Mouse (Mus musculus) forebrain, embryonic 15.5 days (tissue): ENCODE results near the gene 1700017N19Rik. TPM values are rescaled to one million over a fixed set of nuclear protein-coding genes. Genes with fewer than 3 reads are reported as not detected.
A peak's percentile ranks its signal among the peaks of the same experiment; 100 is the strongest.
"Not testable (repeated sequence)": the region's sequence is repeated elsewhere in the genome, so short reads cannot be mapped to it uniquely, and the experiment has no call there.

ENCODE experiments used
- ATAC-seq: fragments of 200-750 bp; cut with Nextera tagmentation; replicated peaks from 2 replicates; pipeline ENCODE4 v1.8.0; 2017; ENCODE audit warnings: mild to moderate bottlenecking, moderate TSS enrichment, moderate library complexity
- H3K27ac ChIP-seq: fragments of 300-500 bp; sonication (generic); replicated peaks from 2 replicates; pipeline ENCODE4 v1.5.1; 2015; ENCODE audit warnings: mild to moderate bottlenecking, inconsistent platforms
- H3K27me3 ChIP-seq: fragments of 300-500 bp; sonication (generic); 2 replicates; pipeline ENCODE4 v1.6.1; 2015; ENCODE audit warnings: inconsistent platforms
- H3K36me3 ChIP-seq: fragments of 300-500 bp; sonication (generic); 2 replicates; pipeline ENCODE4 v1.6.1; 2015; ENCODE audit warnings: mild to moderate bottlenecking, inconsistent platforms
- H3K4me1 ChIP-seq: fragments of 300-500 bp; sonication (generic); 2 replicates; pipeline ENCODE4 v1.6.1; 2015; ENCODE audit warnings: inconsistent platforms
- H3K4me2 ChIP-seq: fragments of 300-500 bp; sonication (generic); replicated peaks from 2 replicates; pipeline ENCODE4 v1.6.1; 2015; ENCODE audit warnings: mild to moderate bottlenecking, inconsistent platforms
- H3K4me3 ChIP-seq: fragments of 300-500 bp; sonication (generic); 2 replicates; pipeline ENCODE4 v1.5.1; 2015; ENCODE audit warnings: mild to moderate bottlenecking, inconsistent platforms
- H3K9ac ChIP-seq: fragments of 300-500 bp; sonication (generic); replicated peaks from 2 replicates; pipeline ENCODE4 v1.6.1; 2015; ENCODE audit warnings: mild to moderate bottlenecking, inconsistent platforms
- H3K9me3 ChIP-seq: fragments of 300-500 bp; sonication (generic); 2 replicates; pipeline ENCODE4 v1.6.1; 2016; ENCODE audit warnings: inconsistent platforms
- WGBS: fragments of 180-500 bp; shearing (Covaris S2); methylation state at CpG from one replicate; pipeline ENCODE4 v1.1.7; 2015; ENCODE audit warnings: mixed read lengths; 5-methylcytosine and 5-hydroxymethylcytosine counted together
- polyA plus RNA-seq: library from polyadenylated mRNA; unstranded; fragments of >200 nt; fragmentation: Nextera tagmentation; extraction: Ambion mirVana; gene quantifications from 2 replicates; pipeline ENCODE4 v1.2.1, GENCODE M21; 2015

Gene 1700017N19Rik
- polyA plus RNA-seq: not detected in 2 replicates

DNA sequence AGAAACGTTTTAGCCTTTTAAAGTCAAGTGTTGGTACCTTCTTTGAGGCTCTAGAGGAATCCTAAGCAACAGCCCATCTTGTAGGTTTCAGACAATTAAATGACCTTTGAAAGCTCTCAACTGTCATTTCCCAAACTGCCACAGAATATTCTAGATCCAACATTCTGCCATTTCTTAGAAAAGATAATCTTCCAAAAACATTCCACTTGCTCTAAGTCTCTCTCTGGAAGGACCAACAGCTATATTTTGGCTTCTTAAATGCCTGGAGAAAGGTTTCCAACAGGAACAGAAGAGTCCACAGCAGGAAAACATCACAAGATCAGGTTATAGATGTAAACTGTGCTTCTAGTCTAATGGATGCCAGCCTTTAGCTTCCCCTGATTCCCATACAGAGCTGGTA, at the start of gene 1700017N19Rik, which contains the start of gene 4930430F08Rik:
Gene 1700017N19Rik, plus strand, starts transcription at position 162 of the 400 bp plus-strand sequence.
Gene 4930430F08Rik, minus strand, starts transcription at position 101 of the 400 bp plus-strand sequence.
- Histone ChIP-seq H3K27me3 (no peaks in the 10 kb centered on the region), H3K4me1 (peaks cover 5% of the 10 kb centered on the region; the same call in 1 of the 2 replicates), H3K36me3 (no peaks in the 10 kb centered on the region), H3K4me3 (peak within 1 kb of the TSS; percentile 92), H3K4me2 (peak within 1 kb of the TSS; percentile 70), H3K27ac (no peak within 1 kb of the TSS), H3K9ac (no peak within 1 kb of the TSS), H3K9me3 (no peaks in the 10 kb centered on the region)
- ATAC-seq: no peak
- WGBS: 69% methylated on average over 1 of the region's 1 CpGs

DNA sequence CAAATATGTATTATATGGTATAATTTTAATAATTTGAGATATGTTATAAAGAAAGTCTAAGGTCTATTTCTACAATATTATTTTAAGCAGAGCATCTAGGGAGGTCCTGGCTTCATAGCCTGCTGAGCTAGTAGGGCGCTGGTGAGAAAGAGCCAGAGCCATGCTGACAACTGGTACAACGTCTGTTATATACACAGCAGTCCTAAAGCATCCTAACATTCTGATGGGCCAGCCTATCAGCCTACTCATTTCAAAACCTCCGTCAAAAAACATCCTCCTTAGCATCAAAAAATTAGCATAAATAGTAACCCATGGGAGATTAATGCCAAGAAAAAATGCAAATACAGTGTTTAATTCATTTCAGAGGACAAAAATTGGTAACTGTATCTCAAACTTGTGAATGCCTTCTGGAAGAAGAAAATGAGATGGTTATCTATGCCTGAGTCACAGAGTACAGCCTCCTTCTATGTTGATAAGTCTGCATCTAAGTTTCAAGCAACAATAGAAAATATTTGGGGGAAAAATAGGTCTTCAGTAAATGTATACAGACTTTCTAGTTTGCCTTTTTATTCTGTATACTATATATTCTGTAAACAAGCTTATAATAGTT, 33.6 kb upstream of the 1700017N19Rik start:
- H3K4me2 ChIP-seq: no peak overlapping the region
- H3K9ac ChIP-seq: no peak overlapping the region
- no peaks in the 10 kb centered on the region for H3K27me3 ChIP-seq
- H3K4me3 ChIP-seq: no peak overlapping the region
- WGBS: 55% methylated on average over 3 of the region's 3 CpGs
- H3K9me3 ChIP-seq: no peaks in the 10 kb centered on the region
- peaks cover 9% of the 10 kb centered on the region for H3K36me3 ChIP-seq
- peak; percentile 76 for ATAC-seq
- H3K27ac ChIP-seq: no peak overlapping the region
- H3K4me1 ChIP-seq: no peaks in the 10 kb centered on the region

DNA sequence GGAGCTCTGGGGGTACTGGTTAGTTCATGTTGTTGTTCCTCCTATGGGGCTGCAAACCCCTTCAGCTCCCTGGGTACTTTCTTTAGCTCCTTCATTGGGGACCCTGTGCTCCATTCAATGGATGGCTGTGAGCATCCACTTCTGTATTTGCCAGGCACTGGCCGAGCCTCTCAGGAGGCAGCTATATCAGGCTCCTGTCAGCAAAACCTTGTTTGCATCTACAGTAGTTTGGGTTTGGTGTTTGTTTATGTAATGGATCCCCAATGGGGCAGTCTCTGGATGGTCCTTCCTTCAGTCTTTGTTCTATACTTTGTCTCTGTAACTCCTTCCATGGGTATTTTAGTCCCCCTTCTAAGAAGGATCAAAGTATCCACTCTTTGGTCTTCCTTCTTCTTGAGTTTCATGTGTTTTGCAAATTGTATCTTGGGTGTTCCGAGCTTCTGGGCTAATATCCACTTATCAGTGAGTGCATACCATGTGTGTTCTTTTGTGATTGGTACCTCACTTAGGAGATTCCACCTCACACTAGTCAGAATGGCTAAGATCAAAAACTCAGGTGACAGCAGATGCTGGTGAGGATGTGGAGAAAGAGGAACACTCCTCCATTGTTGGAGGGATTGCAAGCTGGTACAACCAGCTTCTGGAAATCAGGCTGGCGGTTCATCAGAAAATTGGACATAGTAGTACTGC, 29.9 kb upstream of the 1700017N19Rik start:
- H3K27me3 ChIP-seq, H3K4me2 ChIP-seq, H3K4me3 ChIP-seq, ATAC-seq, H3K9ac ChIP-seq, H3K27ac ChIP-seq, H3K4me1 ChIP-seq, H3K9me3 ChIP-seq: not testable (repeated sequence)
- 96% methylated on average over 3 of the region's 3 CpGs for WGBS
- peaks cover 20% of the 10 kb centered on the region for H3K36me3 ChIP-seq

DNA sequence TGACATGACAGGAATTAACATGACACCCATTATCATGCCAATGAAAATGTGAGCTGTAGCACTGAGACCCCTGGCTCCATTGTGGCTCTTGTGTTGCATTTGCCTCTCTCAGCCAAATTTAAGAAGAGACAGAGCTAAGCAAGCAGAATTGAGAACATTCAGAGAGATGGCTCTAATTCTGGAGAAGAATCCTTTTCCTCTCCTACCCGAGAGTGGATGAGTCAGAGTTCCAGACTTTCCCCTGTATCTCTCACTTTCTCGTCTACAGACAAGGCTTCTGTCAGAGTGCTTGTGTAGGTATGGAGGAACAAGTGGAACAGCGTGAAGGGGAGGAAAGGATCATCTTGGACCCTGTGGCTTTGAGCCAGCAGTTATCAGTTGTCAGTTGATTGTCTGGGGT, 26.2 kb upstream of the 1700017N19Rik start:
- Histone ChIP-seq H3K27me3 (no peaks in the 10 kb centered on the region), H3K4me3 (no peak overlapping the region), H3K36me3 (peaks cover 22% of the 10 kb centered on the region), H3K9ac (no peak overlapping the region), H3K4me2 (no peak overlapping the region), H3K9me3 (no peaks in the 10 kb centered on the region), H3K27ac (no peak overlapping the region), H3K4me1 (no peaks in the 10 kb centered on the region)
- WGBS: 83% methylated on average over 3 of the region's 3 CpGs
- ATAC-seq: no peak

- H3K36me3 ChIP-seq: peaks cover 43% of the 10 kb centered on the region
- H3K9me3 ChIP-seq: no peaks in the 10 kb centered on the region
- H3K27ac ChIP-seq: no peak overlapping the region
- ATAC-seq: no peak
- H3K27me3 ChIP-seq: no peaks in the 10 kb centered on the region
- WGBS: 93% methylated on average over 3 of the region's 3 CpGs
- no peak overlapping the region for H3K4me2 ChIP-seq
- H3K4me3 ChIP-seq: no peak overlapping the region
- H3K9ac ChIP-seq: no peak overlapping the region
- H3K4me1 ChIP-seq: no peaks in the 10 kb centered on the region
These were observed 18.6 kb upstream of the 1700017N19Rik start for GRCm38 (mm10) chr10:100571707-100572106.

- no peak overlapping the region for H3K27ac ChIP-seq
- H3K27me3 ChIP-seq: no peaks in the 10 kb centered on the region
- no peaks in the 10 kb centered on the region for H3K9me3 ChIP-seq
- peaks cover 41% of the 10 kb centered on the region for H3K36me3 ChIP-seq
- no peak overlapping the region for H3K9ac ChIP-seq
- ATAC-seq: no peak
- WGBS: 95% methylated on average over 7 of the region's 7 CpGs
- no peak overlapping the region for H3K4me3 ChIP-seq
- no peaks in the 10 kb centered on the region for H3K4me1 ChIP-seq
- H3K4me2 ChIP-seq: no peak overlapping the region
These were observed 15.7 kb upstream of the 1700017N19Rik start for GRCm38 (mm10) chr10:100574505-100575149.

DNA sequence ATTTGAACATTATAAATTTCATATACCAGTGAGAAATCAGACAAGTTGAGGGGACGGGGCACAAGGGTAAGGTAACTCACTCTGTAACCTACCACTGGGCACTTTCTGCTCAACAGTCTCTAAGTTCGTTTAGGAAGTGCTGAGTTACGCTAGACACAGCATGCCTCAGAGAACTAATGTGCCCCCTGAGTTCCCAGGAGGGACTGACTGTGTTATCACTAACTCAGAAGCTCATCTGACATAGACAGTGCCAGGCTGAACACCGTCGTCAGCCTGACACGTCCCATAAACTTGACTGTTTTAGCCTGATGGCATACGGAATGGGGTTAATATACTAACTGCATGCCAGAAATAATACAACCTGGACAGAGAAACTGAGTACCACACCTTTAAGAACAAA, 15.0 kb upstream of the 1700017N19Rik start:
- no peak for ATAC-seq
- no peaks in the 10 kb centered on the region for H3K27me3 ChIP-seq
- 93% methylated on average over 7 of the region's 7 CpGs for WGBS
- H3K4me3 ChIP-seq: no peak overlapping the region
- no peak overlapping the region for H3K4me2 ChIP-seq
- H3K9ac ChIP-seq: no peak overlapping the region
- no peaks in the 10 kb centered on the region for H3K4me1 ChIP-seq
- peaks cover 41% of the 10 kb centered on the region for H3K36me3 ChIP-seq
- no peak overlapping the region for H3K27ac ChIP-seq
- no peaks in the 10 kb centered on the region for H3K9me3 ChIP-seq

GRCm38 (mm10) chr10:100584178-100584577, 6.1 kb upstream of the 1700017N19Rik start:
- Histone ChIP-seq H3K4me1 (peaks cover 5% of the 10 kb centered on the region; the same call in 1 of the 2 replicates), H3K9me3 (no peaks in the 10 kb centered on the region), H3K36me3 (no peaks in the 10 kb centered on the region), H3K27me3 (no peaks in the 10 kb centered on the region), H3K27ac (no peak overlapping the region), H3K4me2 (no peak overlapping the region), H3K9ac (no peak overlapping the region), H3K4me3 (no peak overlapping the region)
- 87% methylated on average over 3 of the region's 3 CpGs for WGBS
- no peak for ATAC-seq

DNA sequence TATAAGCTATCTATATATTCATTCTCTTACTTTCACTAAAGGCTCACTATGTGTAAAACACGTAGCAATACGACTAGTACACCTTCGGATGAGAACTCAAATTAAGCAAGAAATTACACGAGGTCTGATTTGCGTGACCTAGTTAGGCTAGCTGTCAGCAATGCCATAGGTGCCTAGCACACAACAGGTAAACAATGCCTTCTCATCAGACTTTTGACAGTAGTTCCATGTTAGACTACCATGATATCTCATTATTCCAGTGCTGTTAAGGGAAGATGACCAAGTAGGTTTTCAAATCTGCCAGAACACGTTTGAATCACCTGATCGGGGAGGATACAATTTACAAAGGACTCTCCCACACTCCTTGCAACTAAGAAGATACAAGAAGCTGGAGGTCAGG, 1.8 kb upstream of the 1700017N19Rik start:
- peak overlapping the region; percentile 94 for H3K9ac ChIP-seq
- 43% methylated on average over 7 of the region's 7 CpGs for WGBS
- no peaks in the 10 kb centered on the region for H3K9me3 ChIP-seq
- no peak for ATAC-seq
- H3K27me3 ChIP-seq: no peaks in the 10 kb centered on the region
- H3K27ac ChIP-seq: peak overlapping the region; percentile 85
- no peaks in the 10 kb centered on the region for H3K36me3 ChIP-seq
- peak overlapping the region; percentile 92 for H3K4me3 ChIP-seq
- peak overlapping the region; percentile 70 for H3K4me2 ChIP-seq
- H3K4me1 ChIP-seq: peaks cover 5% of the 10 kb centered on the region; the same call in 1 of the 2 replicates

DNA sequence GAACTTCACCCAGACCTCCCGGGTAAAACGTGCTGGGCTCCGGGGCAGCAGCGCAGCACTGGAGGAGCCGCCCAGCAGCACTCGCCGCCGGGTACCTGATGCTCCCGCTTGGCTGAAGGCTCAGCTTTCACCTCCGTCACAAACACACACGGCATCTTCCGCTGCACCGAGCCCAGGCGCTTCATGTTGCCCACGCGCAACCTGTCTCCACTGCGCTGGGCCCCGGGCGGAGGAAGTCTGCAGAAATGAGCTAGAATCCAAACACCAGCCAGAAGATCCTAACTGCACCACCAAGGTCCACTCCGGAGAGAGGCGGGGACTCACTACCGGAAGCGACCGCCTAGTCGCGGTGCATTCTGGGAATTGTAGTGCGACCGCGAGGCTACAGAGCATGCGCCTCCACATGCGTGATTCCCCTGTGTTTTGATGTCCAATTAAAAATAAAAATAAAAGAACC, 1.3 kb upstream of the 1700017N19Rik start:
- H3K9me3 ChIP-seq: no peaks in the 10 kb centered on the region
- peaks cover 5% of the 10 kb centered on the region; the same call in 1 of the 2 replicates for H3K4me1 ChIP-seq
- H3K4me3 ChIP-seq: peak overlapping the region; percentile 92
- no peaks in the 10 kb centered on the region for H3K27me3 ChIP-seq
- H3K9ac ChIP-seq: peak overlapping the region; percentile 94
- H3K4me2 ChIP-seq: peak overlapping the region; percentile 70
- H3K36me3 ChIP-seq: no peaks in the 10 kb centered on the region
- peak overlapping the region; percentile 85 for H3K27ac ChIP-seq
- ATAC-seq: peak; percentile 100
- under 1% methylated on average over 31 of the region's 31 CpGs for WGBS

GRCm38 (mm10) chr10:100598339-100598738, 8.1 kb downstream of the 1700017N19Rik start:
- Histone ChIP-seq H3K36me3 (no peaks in the 10 kb centered on the region), H3K9me3 (no peaks in the 10 kb centered on the region), H3K4me3 (no peak overlapping the region), H3K4me1 (no peaks in the 10 kb centered on the region), H3K27me3 (no peaks in the 10 kb centered on the region), H3K4me2 (no peak overlapping the region), H3K9ac (no peak overlapping the region), H3K27ac (no peak overlapping the region)
- no peak for ATAC-seq
- 88% methylated on average over 3 of the region's 3 CpGs for WGBS

DNA sequence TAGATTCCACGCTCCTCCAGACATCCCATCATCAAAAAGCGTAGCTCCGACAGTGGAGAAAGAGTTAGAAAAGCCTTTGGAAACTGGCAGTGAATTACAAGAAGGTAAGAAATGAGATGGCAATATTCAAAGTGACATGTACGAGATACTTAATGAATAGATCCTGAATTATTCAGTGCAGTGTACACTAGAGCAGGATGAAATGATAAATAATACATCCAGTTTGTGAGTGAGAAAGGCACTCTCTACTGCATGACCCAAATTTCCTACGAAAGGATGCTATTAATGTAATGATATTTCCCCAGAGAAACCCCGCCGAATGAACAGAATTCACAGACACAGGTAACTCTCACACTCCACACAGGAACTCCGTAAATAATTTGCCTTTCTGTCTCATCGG, 13.2 kb downstream of the 1700017N19Rik start:
- Histone ChIP-seq H3K4me2 (no peak overlapping the region), H3K27ac (no peak overlapping the region)

More for the DNA sequence above, 13.2 kb downstream of the 1700017N19Rik start:
- Histone ChIP-seq H3K9me3 (no peaks in the 10 kb centered on the region), H3K4me1 (no peaks in the 10 kb centered on the region), H3K9ac (no peak overlapping the region), H3K36me3 (no peaks in the 10 kb centered on the region), H3K4me3 (no peak overlapping the region), H3K27me3 (no peaks in the 10 kb centered on the region)
- 81% methylated on average over 9 of the region's 9 CpGs for WGBS
- no peak for ATAC-seq
